Mouse (Mus musculus) layer of hippocampus, postnatal 14 days (tissue): Measurements from ENCODE around the gene Ldah. TPM values are rescaled to one million over a fixed set of nuclear protein-coding genes. Genes with fewer than 3 reads are reported as not detected.

Experiments
- DNase-seq, 2 experiments: peaks; one replicate each; pipeline ENCODE4 v3.0.0; 2021 to 2022; ENCODE audit warnings: low spot score in 2 of 2, mixed read lengths in 1 of 2
- total RNA-seq, 2 experiments: library from RNA; stranded (reverse); gene quantifications; 2 replicates each; pipeline ENCODE4 v1.2.3; 2021

The Ldah gene
- total RNA-seq, 2 experiments from 2014 or later: 42.7 to 45.2 TPM

DNA sequence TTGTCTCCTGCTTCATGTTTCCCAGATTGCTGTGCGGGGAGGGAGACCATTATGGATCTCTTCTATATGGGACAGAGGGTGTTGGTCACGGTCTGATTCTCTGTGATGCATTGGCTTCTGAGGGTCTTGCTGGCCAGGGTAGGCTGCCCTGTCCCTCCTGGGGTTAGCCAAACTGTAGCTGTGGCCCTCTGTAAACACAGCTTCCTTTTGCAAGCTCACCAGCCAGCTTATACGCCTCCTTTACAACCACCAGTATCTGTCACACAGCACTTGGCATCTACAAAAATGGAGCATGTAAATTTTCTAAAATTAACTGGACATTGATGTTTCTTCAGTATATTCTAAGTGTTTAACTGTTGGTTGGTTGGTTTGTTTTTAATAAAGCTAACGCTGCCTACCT, 67.5 kb downstream of the Ldah start:
- DNase-seq: no peak

GRCm38 (mm10) chr12:8281225-8282017, 73.5 kb downstream of the Ldah start:
- DNase-seq: no peak

- no peak for DNase-seq
Measured at GRCm38 (mm10) chr12:8287970-8288369, 80.1 kb downstream of the Ldah start.

GRCm38 (mm10) chr12:8289099-8289498, 81.2 kb downstream of the Ldah start:
- no peak for DNase-seq

- no peak for DNase-seq
Measured at GRCm38 (mm10) chr12:8289499-8289898, 81.6 kb downstream of the Ldah start.

DNA sequence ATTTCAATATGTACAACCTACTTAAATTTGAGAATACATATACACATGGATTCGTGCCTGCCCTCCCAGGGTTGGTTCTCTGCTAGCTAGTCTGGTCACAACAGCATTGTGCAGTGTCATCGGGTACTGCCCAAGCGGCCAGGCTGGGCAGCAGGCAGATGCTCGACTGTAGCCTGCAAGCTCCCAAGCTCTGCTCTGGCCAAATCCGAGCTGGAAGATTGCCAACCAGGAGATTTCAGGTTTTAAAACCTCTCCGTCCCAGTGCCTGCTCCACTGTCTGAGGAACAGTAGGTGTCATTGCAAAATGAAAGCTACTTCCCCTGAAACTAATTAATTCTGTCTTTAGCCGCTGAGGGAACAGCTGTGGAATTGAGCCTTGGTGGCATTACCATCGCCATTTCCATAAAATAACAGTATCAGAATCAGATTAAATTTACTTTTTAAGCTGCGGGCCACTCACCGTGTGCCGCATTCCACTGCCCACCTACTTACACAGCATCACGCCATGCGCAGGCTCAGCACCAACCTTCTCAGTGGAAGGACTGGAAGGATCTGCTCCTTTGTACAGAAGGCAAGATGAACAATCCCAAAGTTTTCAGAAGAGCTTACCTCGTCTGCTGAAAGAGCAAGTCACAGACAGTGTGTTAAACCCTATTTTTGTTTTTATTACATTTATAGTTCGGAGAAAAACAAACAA, 83.4 kb downstream of the Ldah start:
- no peak for DNase-seq

DNA sequence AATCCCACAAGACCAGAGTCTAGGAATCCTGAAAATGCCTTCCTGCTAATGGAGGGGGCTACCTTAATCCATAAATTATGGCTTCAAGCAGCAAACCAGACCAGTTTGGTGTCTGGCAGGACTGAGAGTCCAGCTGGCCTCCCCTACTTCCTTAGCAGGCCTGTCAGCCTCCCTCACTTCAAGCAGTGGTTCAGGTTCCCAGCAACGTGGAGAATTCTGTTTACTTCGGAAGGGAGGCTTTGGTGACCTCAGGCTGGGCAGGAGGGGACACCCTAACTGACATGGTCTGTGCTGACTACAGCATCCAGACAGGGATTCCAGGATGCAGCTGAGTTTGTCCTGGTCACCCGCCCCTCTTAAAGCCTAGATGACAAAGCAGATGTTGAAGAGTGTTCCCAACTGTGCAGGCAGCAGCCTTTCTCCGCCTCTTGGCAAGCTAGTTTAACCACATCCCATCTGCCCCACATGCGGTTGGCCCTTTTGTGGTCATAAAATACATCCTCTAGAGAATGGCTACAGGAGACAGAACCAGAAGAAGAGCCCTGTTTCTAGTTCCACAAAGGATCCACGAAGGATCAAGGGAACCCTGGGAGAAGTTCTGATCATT, 87.5 kb downstream of the Ldah start:
- DNase-seq: no peak

DNA sequence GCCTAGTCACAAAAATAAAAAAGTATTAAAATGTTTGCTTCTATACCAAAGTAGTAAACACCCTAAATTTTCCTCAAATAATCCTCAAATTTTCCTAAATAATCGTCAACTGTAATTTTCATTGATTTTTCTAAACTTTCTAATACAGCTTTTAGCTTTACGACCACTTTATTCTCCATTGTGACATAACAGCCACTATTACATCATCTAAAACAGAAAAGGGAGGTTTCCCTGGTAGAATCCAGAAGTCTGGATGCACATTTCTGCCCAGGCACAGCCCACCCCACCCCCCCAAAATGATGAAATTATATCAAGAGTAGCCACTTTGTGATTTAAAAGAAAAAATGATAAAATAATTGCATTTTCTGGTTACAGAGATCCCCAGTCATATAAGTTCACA, 88.2 kb downstream of the Ldah start:
- DNase-seq: no peak

DNA sequence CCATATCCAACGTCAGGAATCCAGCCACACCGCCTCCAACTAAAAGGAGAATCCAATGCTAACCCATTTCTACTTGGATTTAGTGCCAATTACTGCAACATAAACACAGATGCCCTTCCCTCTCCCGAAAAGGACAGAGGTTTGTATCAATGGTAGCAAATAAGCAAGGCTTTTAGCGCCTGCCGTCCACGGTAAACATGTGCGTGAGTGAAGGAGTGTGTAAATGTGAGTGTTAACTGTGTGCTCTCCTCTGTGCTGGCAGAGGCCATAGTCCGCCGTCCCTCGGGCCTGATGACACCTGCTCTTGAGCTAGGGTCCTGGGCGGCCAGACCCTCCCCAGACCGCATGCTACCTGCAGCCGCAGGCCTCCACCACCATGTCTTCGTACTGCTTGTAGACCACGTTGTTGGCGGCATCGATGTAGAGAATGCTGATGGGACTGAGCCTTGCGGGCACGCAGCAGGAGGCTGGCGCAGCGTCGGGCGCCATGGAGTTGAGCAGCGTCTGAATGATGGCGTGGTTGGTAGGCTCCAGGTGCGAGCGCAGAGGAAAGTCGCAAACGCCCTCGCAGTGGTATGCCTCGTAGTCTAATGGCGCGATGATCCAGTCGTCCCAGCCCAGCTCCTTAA, 89.8 kb downstream of the Ldah start:
- no peak for DNase-seq

GRCm38 (mm10) chr12:8298361-8299142, 90.6 kb downstream of the Ldah start:
- no peak for DNase-seq

- DNase-seq: no peak
Measured at GRCm38 (mm10) chr12:8299143-8300110, 91.5 kb downstream of the Ldah start.

DNA sequence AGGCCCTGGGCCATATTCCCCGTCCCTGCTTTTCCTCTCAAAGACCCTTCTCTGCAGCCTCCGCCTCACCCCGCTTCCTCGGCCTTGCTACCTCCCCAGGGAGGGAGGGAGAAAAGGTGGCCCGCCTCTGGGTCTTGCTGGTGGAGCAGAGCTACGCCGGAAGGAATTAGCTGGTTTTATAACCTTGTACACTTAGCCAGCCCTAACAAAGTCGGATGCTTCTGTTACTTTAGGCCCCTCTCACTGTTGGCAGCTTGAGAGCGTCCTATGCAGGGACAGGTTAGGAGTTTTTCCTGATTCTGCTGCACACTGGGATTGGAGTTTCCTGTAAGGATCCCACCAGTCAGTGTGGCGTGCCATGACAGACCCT, 92.2 kb downstream of the Ldah start:
- DNase-seq: no peak

GRCm38 (mm10) chr12:8300521-8300920, 92.6 kb downstream of the Ldah start:
- DNase-seq: no peak

DNA sequence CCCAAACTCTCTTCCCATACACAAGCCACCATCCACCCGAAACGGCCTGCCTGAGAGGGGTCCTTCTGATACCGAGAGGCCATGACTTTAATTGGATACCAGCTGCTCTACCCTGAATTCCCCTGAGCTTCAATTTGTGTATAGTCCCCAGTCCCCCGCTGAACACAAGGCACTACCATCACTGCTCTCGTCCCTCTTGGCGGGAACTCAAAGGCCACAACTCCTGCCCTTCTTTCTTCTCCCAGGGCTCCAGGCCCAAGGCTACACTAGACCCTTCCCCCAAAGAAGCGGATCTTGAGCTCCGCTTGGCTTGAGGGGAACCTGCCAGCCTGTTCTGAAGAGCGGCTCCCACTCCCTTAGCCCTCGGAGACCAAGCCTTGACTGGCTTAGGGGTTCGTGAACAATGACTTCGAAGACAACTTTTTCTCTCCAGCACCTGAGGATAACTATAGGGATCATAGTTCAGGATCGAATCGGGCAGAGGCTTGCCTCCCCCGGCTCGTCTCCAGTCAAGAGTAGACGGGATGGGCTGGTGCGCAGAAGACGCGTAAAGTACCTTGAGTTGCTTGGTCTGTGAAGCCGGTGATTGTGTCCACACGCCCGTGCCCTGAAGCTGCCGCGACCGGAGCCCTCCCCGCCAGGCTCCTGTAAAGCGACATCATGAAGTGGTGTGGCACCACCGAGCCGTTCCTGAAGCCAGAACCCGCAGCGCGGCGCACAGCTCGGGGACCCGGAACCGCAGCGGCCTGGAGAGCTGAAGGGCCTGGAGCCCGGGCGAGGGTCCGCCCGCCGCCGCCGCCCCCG, 93.3 kb downstream of the Ldah start:
- no peak for DNase-seq

GRCm38 (mm10) chr12:8301841-8302431, 94.0 kb downstream of the Ldah start, which contains the start of gene Gdf7:
Gene Gdf7 (minus strand): TSS chr12:8301954.
- DNase-seq: no peak

DNA sequence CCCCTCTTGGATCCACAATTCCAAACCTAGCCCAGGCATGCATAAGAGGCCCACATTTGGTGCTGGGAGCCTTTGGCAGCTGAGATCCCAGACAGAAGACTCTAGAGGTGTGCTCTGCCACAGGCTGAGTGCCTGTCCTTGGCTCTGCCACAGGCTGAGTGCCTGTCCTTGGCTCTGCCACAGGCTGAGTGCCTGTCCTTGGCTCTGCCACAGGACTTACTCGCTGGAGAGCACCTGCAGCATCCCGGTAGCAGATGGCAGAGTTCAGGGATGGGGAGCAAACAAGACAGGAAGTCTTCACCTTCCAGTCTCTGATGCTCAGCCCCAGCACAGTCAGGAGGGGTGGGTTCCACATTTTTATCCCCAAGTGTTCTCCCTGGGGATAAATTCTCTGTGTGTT, 97.4 kb downstream of the Ldah start:
- DNase-seq: no peak

- DNase-seq: peak; percentile 66 to 74
Measured at GRCm38 (mm10) chr12:8306432-8306831, 98.5 kb downstream of the Ldah start.

DNA sequence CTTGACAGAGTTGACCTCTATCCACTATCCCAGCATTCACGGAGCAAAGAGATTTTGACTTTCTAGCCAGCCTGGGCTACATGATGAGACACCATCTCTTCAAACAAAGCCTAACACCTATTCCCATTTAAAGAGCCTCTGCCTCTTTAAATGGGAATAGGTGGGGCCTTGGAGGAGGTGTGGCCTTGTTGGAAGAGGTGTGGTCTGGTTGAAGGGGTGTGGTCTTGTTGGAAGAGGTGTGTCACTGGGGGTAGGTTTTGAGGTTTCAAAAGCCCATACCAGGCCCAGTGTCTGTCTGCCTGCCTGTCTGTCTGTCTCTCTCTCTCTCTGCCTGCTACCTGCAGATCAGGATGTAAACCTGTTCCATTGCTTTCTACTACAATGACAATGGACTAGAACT, 99.0 kb downstream of the Ldah start:
- DNase-seq: no peak

- no peak for DNase-seq
Measured at GRCm38 (mm10) chr12:8310992-8311391, 103.1 kb downstream of the Ldah start.
